Mouse (Mus musculus): ENCODE measurements around the gene Epha4.

The Epha4 gene

GRCm38 (mm10) chr1:77514963-77515650 is at the start of gene Epha4:
Epha4 (minus strand) TSS chr1:77515088.
- DNase-seq = peak; percentile 93

GRCm38 (mm10) chr1:77556199-77556598 is 41.3 kb upstream of the Epha4 start:
- no peak for DNase-seq

GRCm38 (mm10) chr1:77551927-77552326 is 37.0 kb upstream of the Epha4 start:
- no peak for DNase-seq

- DNase-seq = peak; percentile 80
Observed at GRCm38 (mm10) chr1:77545722-77546121, 30.8 kb upstream of the Epha4 start.

GRCm38 (mm10) chr1:77545035-77545434 is 30.1 kb upstream of the Epha4 start:
- DNase-seq = no peak

GRCm38 (mm10) chr1:77544279-77544678 is 29.4 kb upstream of the Epha4 start:
- DNase-seq = no peak

- peak; percentile 29 for DNase-seq
Observed at GRCm38 (mm10) chr1:77539945-77540344, 25.1 kb upstream of the Epha4 start.

- no peak for DNase-seq
Observed at GRCm38 (mm10) chr1:77538559-77538958, 23.7 kb upstream of the Epha4 start.

- no peak for DNase-seq
Observed at GRCm38 (mm10) chr1:77535905-77536304, 21.0 kb upstream of the Epha4 start.

- no peak for DNase-seq
Observed at GRCm38 (mm10) chr1:77532576-77533183, 17.8 kb upstream of the Epha4 start.

GRCm38 (mm10) chr1:77531934-77532575 is 17.2 kb upstream of the Epha4 start:
- DNase-seq = no peak

GRCm38 (mm10) chr1:77525082-77525481 is 10.2 kb upstream of the Epha4 start:
- DNase-seq = no peak

GRCm38 (mm10) chr1:77523354-77523753 is 8.5 kb upstream of the Epha4 start:
- no peak for DNase-seq

- DNase-seq = peak; percentile 46
Observed at GRCm38 (mm10) chr1:77521640-77522539, 7.0 kb upstream of the Epha4 start.

GRCm38 (mm10) chr1:77518715-77519114 is 3.8 kb upstream of the Epha4 start:
- DNase-seq = no peak

- peak; percentile 92 for DNase-seq
Observed at GRCm38 (mm10) chr1:77516203-77516991, 1.5 kb upstream of the Epha4 start.

GRCm38 (mm10) chr1:77515651-77515981 is 728 bp upstream of the Epha4 start:
- DNase-seq = peak; percentile 55

GRCm38 (mm10) chr1:77514325-77514962 is 444 bp downstream of the Epha4 start:
- peak; percentile 78 for DNase-seq

- no peak for DNase-seq
Observed at GRCm38 (mm10) chr1:77513959-77514324, 946 bp downstream of the Epha4 start.

GRCm38 (mm10) chr1:77513411-77513941 is 1.4 kb downstream of the Epha4 start:
- DNase-seq = peak; percentile 75

- peak; percentile 68 for DNase-seq
Observed at GRCm38 (mm10) chr1:77512431-77513195, 2.3 kb downstream of the Epha4 start.
